Mouse (Mus musculus) liver, embryonic 16.5 days (tissue): ENCODE measurements around the gene Xylt1. TPM values are rescaled to one million over a fixed set of nuclear protein-coding genes. Genes with fewer than 3 reads are reported as not detected.

Experiments
- ATAC-seq: fragments of 200-750 bp; cut with Nextera tagmentation; 2 replicates; pipeline ENCODE4 v1.8.0; 2017; ENCODE audit warnings: low read depth, mild to moderate bottlenecking, moderate number of reproducible peaks, moderate library complexity
- H3K27ac ChIP-seq: fragments of 300-500 bp; sonication (generic); 2 replicates; pipeline ENCODE4 v1.5.1; 2014; ENCODE audit warnings: mild to moderate bottlenecking, low read length
- H3K27me3 ChIP-seq: fragments of 300-500 bp; sonication (generic); 2 replicates; pipeline ENCODE4 v1.6.1; 2014; ENCODE audit warnings: low read depth, low read length, mixed read lengths; ENCODE audit not compliant: control insufficient read depth, insufficient read depth
- H3K36me3 ChIP-seq: fragments of 300-500 bp; sonication (generic); 2 replicates; pipeline ENCODE4 v1.6.1; 2014; ENCODE audit warnings: mild to moderate bottlenecking; ENCODE audit not compliant: control insufficient read depth, insufficient read depth
- H3K4me1 ChIP-seq: fragments of 300-500 bp; sonication (generic); 2 replicates; pipeline ENCODE4 v1.6.1; 2014; ENCODE audit warnings: low read depth, low read length, mixed read lengths; ENCODE audit not compliant: control insufficient read depth
- H3K4me2 ChIP-seq: fragments of 300-500 bp; sonication (generic); 2 replicates; pipeline ENCODE4 v1.6.1; 2014; ENCODE audit warnings: low read depth, low read length, mixed read lengths
- H3K4me3 ChIP-seq: fragments of 300-500 bp; sonication (generic); 2 replicates; pipeline ENCODE4 v1.5.1; 2014; ENCODE audit warnings: low read depth, mild to moderate bottlenecking, low read length
- H3K9ac ChIP-seq: fragments of 300-500 bp; sonication (generic); 2 replicates; pipeline ENCODE4 v1.6.1; 2014; ENCODE audit warnings: low read depth, low read length
- H3K9me3 ChIP-seq: fragments of 300-500 bp; sonication (generic); replicated peaks from 2 replicates; pipeline ENCODE4 v1.6.1; 2016; ENCODE audit warnings: low read length; ENCODE audit not compliant: control insufficient read depth
- WGBS: fragments of 180-500 bp; shearing (Covaris S2); extraction: QIAGEN DNeasy Blood & Tissue Kit; methylation state at CpG from one replicate; pipeline ENCODE4 v1.1.7; 2014; ENCODE audit not compliant: insufficient replicate concordance; 5-methylcytosine and 5-hydroxymethylcytosine counted together
- polyA plus RNA-seq: library from polyadenylated mRNA; unstranded; fragments of >200 nt; fragmentation: Nextera tagmentation; extraction: Ambion mirVana; gene quantifications from 2 replicates; pipeline ENCODE4 v1.2.1, GENCODE M21; 2015

Xylt1 gene
- polyA plus RNA-seq, 1 experiment from 2014 or later = 0.20 TPM

DNA sequence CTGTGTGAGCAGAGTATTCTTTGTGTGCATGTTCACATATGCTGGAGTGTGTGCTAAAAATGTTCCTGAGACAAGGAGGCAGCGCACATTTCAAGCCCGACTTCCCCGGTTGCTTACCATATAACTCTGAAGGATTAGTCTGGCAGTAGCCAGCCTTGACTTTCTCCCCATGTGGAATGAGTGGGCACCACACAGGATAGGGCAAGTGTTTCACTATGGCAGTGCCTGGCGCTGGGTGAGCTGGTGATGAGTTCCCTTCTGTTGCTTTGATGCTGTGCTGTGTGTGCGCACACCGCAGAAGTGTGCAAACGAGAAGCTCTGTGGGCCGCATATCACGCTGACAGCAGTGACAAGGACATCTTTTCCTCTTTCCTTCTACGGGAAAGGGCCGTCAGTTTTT is 56.1 kb downstream of the Xylt1 start:
- Histone ChIP-seq H3K27ac (no peak overlapping the region), H3K4me2 (no peak overlapping the region), H3K4me1 (no peaks in the 10 kb centered on the region), H3K27me3 (no peaks in the 10 kb centered on the region), H3K9me3 (no peaks in the 10 kb centered on the region), H3K4me3 (no peak overlapping the region), H3K9ac (no peak overlapping the region), H3K36me3 (no peaks in the 10 kb centered on the region)
- WGBS = 65% methylated on average over 11 of the region's 11 CpGs
- ATAC-seq = no peak

DNA sequence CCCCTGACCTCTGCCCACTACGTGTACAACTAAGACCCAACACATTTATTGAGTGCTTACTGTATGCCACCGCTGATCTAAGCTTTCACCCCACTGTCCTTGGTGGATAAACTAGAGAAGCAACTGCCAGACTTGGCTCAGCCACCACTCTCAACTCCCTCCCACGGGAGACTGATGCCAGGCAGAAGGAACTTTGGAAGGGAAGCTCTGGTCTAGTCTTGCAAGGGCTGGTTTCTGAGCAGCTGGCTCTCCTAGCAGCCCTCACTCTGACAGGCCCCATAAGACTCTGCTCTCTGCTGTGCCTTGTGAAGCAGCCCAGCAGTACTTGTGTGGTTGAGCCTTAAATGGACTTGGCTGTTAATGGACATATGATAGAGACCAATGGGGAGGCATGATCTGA is 60.2 kb downstream of the Xylt1 start:
- Histone ChIP-seq H3K4me2 (no peak overlapping the region), H3K36me3 (no peaks in the 10 kb centered on the region), H3K4me3 (no peak overlapping the region), H3K4me1 (no peaks in the 10 kb centered on the region), H3K27ac (no peak overlapping the region), H3K9me3 (no peaks in the 10 kb centered on the region), H3K9ac (no peak overlapping the region), H3K27me3 (no peaks in the 10 kb centered on the region)
- 55% methylated on average over 3 of the region's 3 CpGs for WGBS
- no peak for ATAC-seq

DNA sequence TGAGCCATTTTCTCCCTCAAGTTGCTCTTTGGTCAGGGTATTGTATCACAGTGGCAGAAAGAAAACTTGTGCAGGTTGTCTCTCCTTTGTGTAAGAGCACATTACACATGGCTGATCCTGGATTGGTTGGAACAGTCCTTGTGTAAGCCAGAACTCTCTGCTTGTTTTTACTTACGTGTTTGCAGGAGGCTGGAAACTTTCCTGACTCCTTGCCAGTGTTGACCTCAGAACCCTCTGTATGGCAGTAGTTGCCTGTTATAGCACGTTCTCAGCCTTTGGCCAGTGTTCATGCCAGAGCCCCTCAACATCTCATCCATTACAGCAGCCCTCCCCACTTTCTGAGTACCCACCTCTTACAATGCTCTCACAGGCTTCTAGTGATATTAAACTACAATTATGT is 61.9 kb downstream of the Xylt1 start:
- no peak overlapping the region for H3K9ac ChIP-seq
- no peaks in the 10 kb centered on the region for H3K27me3 ChIP-seq
- no peak for ATAC-seq
- no peak overlapping the region for H3K27ac ChIP-seq
- H3K36me3 ChIP-seq = no peaks in the 10 kb centered on the region
- 68% methylated on average over 2 of the region's 2 CpGs for WGBS
- H3K4me3 ChIP-seq = no peak overlapping the region
- H3K4me2 ChIP-seq = no peak overlapping the region
- H3K4me1 ChIP-seq = no peaks in the 10 kb centered on the region
- H3K9me3 ChIP-seq = no peaks in the 10 kb centered on the region

DNA sequence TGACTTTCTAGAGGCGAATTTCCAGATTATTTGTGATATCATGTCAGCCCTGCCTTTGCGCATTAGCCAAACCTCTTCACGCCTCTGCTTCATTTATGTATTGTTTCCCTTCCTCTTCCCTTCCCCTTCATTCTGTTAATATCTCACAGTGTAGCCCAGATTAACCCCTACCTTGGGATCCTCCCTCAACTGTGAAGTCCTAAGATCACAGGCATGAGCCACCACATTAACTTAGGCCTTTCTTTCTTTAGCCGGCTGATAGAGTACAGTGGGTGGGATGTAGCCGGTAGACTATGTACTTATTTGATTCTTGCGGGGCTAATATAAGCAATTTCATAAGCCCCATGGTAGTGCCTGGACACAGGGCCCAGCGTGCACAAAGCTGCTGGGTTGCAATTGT is 62.4 kb downstream of the Xylt1 start:
- H3K27me3 ChIP-seq = no peaks in the 10 kb centered on the region
- no peak overlapping the region for H3K4me3 ChIP-seq
- H3K4me2 ChIP-seq = no peak overlapping the region
- H3K9me3 ChIP-seq = no peaks in the 10 kb centered on the region
- no peak overlapping the region for H3K27ac ChIP-seq
- no peak for ATAC-seq
- H3K9ac ChIP-seq = no peak overlapping the region
- no peaks in the 10 kb centered on the region for H3K4me1 ChIP-seq
- no peaks in the 10 kb centered on the region for H3K36me3 ChIP-seq
- WGBS = 75% methylated on average over 7 of the region's 7 CpGs

DNA sequence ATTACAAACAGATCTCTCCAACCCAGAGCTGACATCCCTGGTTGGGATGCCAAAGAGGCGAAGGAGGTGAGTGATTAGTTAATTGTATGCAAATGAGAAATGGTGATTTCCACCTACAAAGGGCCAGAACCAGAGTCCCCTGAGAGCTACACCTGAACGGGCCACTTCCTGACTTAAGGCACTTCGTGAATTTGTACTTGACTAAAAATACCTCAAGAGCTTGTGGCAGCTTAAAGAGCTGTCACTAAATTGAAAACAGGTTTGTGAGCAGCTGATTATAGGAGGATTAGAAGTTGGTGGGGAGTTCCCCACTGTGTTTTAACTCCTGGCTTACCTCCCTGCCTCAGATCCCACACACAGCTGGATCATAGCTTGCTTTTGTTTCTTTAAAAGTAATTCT is 64.7 kb downstream of the Xylt1 start:
- H3K36me3 ChIP-seq = no peaks in the 10 kb centered on the region
- ATAC-seq = no peak
- H3K4me1 ChIP-seq = no peaks in the 10 kb centered on the region
- H3K9ac ChIP-seq = no peak overlapping the region
- H3K27ac ChIP-seq = no peak overlapping the region
- no peak overlapping the region for H3K4me2 ChIP-seq
- H3K27me3 ChIP-seq = no peaks in the 10 kb centered on the region
- 55% methylated on average over 3 of the region's 3 CpGs for WGBS
- H3K9me3 ChIP-seq = no peaks in the 10 kb centered on the region
- H3K4me3 ChIP-seq = no peak overlapping the region

DNA sequence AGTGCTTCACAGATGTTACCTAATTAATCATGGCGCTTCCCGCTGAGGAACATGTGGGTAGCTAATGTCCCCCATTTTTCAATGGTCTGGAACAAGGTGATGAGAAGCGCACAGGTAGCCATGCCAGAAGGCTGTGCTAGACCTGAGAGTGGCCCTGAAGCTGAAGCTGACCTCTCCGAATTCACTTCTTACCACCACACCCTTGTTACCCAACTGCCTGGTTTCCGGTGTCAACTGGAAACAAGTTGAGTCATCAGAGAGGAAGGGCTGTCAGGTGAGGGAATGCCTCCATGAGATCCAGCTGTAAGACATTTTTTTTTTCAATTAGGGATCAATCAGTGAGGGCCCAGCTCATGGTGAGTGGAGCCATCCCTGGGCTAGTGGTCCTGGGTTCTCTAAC is 68.8 kb downstream of the Xylt1 start:
- WGBS = 74% methylated on average over 5 of the region's 5 CpGs
- ATAC-seq = no peak

DNA sequence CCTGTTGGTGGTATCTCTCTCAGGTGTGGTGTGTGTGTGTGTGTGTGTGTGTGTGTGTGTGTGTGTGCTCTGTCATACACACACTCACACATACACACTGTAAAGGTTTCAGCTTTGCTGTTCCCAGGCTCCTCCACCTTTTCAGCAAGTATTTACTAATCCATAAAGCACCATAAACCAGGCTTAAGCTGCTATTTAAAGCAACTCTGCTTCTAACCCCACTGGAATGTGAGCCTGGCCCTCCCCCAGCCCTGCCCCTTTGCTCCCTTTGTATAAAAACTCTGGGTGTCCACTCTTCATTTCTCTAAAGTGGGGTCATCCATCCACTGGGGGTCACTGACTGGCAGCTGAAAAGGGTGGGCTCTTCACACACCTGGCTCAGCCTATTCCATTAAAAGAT is 70.4 kb downstream of the Xylt1 start:
- Histone ChIP-seq H3K9ac (no peak overlapping the region), H3K9me3 (no peaks in the 10 kb centered on the region), H3K27ac (no peak overlapping the region), H3K27me3 (no peaks in the 10 kb centered on the region), H3K4me1 (no peaks in the 10 kb centered on the region), H3K4me3 (no peak overlapping the region), H3K36me3 (no peaks in the 10 kb centered on the region), H3K4me2 (no peak overlapping the region)
- ATAC-seq = no peak

More for the DNA sequence above, 68.8 kb downstream of the Xylt1 start:
- Histone ChIP-seq H3K27me3 (no peaks in the 10 kb centered on the region), H3K9me3 (no peaks in the 10 kb centered on the region), H3K9ac (no peak overlapping the region), H3K4me1 (no peaks in the 10 kb centered on the region), H3K4me3 (no peak overlapping the region), H3K4me2 (no peak overlapping the region), H3K27ac (no peak overlapping the region), H3K36me3 (no peaks in the 10 kb centered on the region)

DNA sequence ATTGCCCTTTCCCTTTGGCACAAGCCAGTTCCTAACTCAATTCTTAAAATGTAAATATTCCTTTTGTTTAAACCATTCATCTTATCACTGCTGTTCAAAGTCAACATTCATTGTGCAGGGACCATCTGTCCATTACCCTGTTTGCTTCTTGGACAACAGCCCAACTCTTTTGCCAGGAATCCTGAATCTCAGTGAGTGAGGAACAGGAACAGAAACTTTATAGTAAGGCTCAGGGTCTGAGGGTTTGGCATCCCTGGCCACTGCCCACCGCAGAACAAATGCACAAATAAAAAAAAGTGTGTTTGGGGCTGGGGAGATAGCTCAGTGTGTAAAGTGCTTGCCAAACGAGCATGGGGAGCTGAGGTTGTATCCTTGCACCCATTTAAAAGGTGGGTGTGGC is 71.5 kb downstream of the Xylt1 start:
- Histone ChIP-seq H3K4me2 (no peak overlapping the region), H3K27me3 (no peaks in the 10 kb centered on the region), H3K9ac (no peak overlapping the region), H3K36me3 (no peaks in the 10 kb centered on the region), H3K27ac (no peak overlapping the region), H3K4me3 (no peak overlapping the region), H3K9me3 (no peaks in the 10 kb centered on the region), H3K4me1 (no peaks in the 10 kb centered on the region)
- no peak for ATAC-seq
- 38% methylated on average over 2 of the region's 2 CpGs for WGBS

DNA sequence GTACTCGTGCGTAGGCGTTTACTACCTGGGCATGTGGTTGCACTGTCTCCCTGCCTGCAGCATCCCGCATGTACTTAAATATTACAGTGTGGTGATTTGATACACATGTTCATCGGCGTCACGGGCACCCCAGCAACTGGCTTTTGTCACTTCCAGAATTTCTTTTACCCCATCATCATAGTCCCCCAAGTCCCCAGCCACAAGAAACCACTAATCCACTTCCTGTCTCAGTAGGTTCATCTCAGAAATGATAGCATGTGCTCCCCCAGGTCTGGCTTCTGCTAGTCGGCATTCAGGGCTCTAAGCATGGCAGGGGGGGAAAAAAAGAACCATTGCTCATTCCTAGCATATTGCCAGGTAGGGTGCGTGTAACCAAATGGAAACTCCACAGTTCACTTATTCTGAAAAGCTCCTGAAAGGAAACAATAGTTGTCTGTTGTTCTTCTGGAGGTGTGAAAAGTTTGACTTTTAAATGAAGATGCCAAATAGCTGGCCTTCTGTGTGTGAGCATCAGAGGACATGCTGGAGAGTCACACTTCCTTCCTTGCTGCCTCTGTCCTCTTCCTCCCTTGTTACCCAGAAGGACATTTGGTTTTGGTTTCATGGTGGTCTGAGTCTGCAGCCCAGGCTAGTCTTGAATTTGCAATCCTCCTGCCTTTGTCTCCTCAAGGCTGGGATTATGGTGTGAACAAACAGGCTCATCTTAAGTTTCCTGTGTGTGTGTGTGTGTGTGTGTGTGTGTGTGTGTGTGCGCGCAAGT is 74.2 kb downstream of the Xylt1 start:
- Histone ChIP-seq H3K27ac (no peak overlapping the region), H3K4me1 (no peaks in the 10 kb centered on the region), H3K36me3 (no peaks in the 10 kb centered on the region), H3K27me3 (no peaks in the 10 kb centered on the region), H3K9ac (no peak overlapping the region), H3K9me3 (no peaks in the 10 kb centered on the region), H3K4me3 (no peak overlapping the region), H3K4me2 (no peak overlapping the region)
- 64% methylated on average over 11 of the region's 11 CpGs for WGBS
- no peak for ATAC-seq
